ENCODE assay signal across 11 mouse cellular contexts in genomic region chr2:132943997-132944396, GRCm38 (mm10). TPM values are rescaled to one million over a fixed set of nuclear protein-coding genes. Genes with fewer than 3 reads are reported as not detected.
DNase-seq lines count a peak whose midpoint lies in the region; ATAC-seq and TF ChIP-seq lines count a peak whose summit lies in the region.
"Had no signal": no experiment of that assay in that cellular context is flagged by ENCODE, and none has a peak within 500 bp of the region (broad histone marks: within the 10 kb centered on the region; RNA-seq: fewer than 3 reads in every experiment).

No protein-coding gene starts in this region.

- H3K27ac ChIP-seq in kidney, adult 2 months (ENCODE audit: insufficient read depth, low read depth, low read length): peak overlapping the region; percentile 74
- peak overlapping the region; percentile 40 for H3K27ac ChIP-seq in intestine, embryonic 14.5 days (ENCODE audit: low read depth)
- H3K27ac ChIP-seq in stomach, embryonic 15.5 days: peak overlapping the region; percentile 35
- H3K27ac ChIP-seq: liver, embryonic 14.5 days had no signal

- 18% methylated on average over 13 of the region's 13 CpGs for WGBS in kidney, adult 2 months
- WGBS in intestine, embryonic 14.5 days: 22% methylated on average over 13 of the region's 13 CpGs
- WGBS in stomach, embryonic 15.5 days: 22% methylated on average over 13 of the region's 13 CpGs

- no peaks in the 10 kb centered on the region for H3K27me3 ChIP-seq in kidney, adult 2 months (replicated peaks; ENCODE audit: control insufficient read depth, insufficient read depth, low read length)
- peaks cover 43% of the 10 kb centered on the region for H3K27me3 ChIP-seq in intestine, embryonic 14.5 days (replicated peaks; ENCODE audit: control insufficient read depth, insufficient read depth, low read length)
- peaks cover 9% of the 10 kb centered on the region for H3K27me3 ChIP-seq in stomach, embryonic 15.5 days (replicated peaks)

- peak; percentile 47 for DNase-seq in kidney, adult 2 months
- no peak for DNase-seq in kidney, adult 8-10 months
- DNase-seq in intestine, embryonic 14.5 days (ENCODE audit: low spot score): peak; percentile 58
- DNase-seq in kidney, postnatal 36 days: peak; percentile 34 to 37
- no peak for DNase-seq in cerebellum, adult 9-11 months
- no peak for DNase-seq in urinary bladder, postnatal 10 days (ENCODE audit: low spot score)
- DNase-seq: cerebellum, postnatal 14 days; right cerebral cortex, postnatal 25 days had no signal

- no peak; the same call in 1 of the 2 replicates for ATAC-seq in intestine, embryonic 14.5 days (replicated peaks; ENCODE audit: low FRiP score, low TSS enrichment, low read depth)
- ATAC-seq in stomach, embryonic 15.5 days (ENCODE audit: insufficient read depth, low FRiP score, low read depth): no peak
- no peak for ATAC-seq in cerebellum, adult (ENCODE audit: insufficient number of reproducible peaks, low FRiP score, low TSS enrichment)

- no peaks in the 10 kb centered on the region for H3K36me3 ChIP-seq in kidney, adult 2 months (ENCODE audit: control insufficient read depth, insufficient read depth, low read length)
- no peaks in the 10 kb centered on the region for H3K36me3 ChIP-seq in intestine, embryonic 14.5 days (ENCODE audit: control insufficient read depth, insufficient read depth, low read length)
- H3K36me3 ChIP-seq in stomach, embryonic 15.5 days: no peaks in the 10 kb centered on the region

- peak overlapping the region; percentile 53 for H3K4me3 ChIP-seq in kidney, adult 2 months (ENCODE audit: insufficient read depth, low read depth, low read length)
- peak overlapping the region; percentile 39 for H3K4me3 ChIP-seq in intestine, embryonic 14.5 days (ENCODE audit: low read depth, low read length)
- H3K4me3 ChIP-seq in stomach, embryonic 15.5 days (replicated peaks): peak overlapping the region; percentile 30

- peak overlapping the region; percentile 45 for H3K9ac ChIP-seq in intestine, embryonic 14.5 days (ENCODE audit: low read length)
- no peak overlapping the region for H3K9ac ChIP-seq in stomach, embryonic 15.5 days
- H3K9ac ChIP-seq: liver, embryonic 14.5 days had no signal

- peak overlapping the region; percentile 49 for H3K4me2 ChIP-seq in intestine, embryonic 14.5 days (ENCODE audit: low read length)
- peak overlapping the region; percentile 42 for H3K4me2 ChIP-seq in stomach, embryonic 15.5 days

- H3K9me3 ChIP-seq in intestine, embryonic 14.5 days (ENCODE audit: control insufficient read depth, low read length): no peaks in the 10 kb centered on the region
- H3K9me3 ChIP-seq in stomach, embryonic 15.5 days: no peaks in the 10 kb centered on the region

- TF ChIP-seq CTCF in kidney, adult 2 months (conservative IDR thresholded peaks at IDR 0.05; ENCODE audit: insufficient read depth, insufficient read length, low read depth, low read length): no peak

- no peak for TF ChIP-seq POLR2A in kidney, adult 2 months (IDR thresholded peaks at IDR 0.05; ENCODE audit: low read depth, low read length)

- peaks cover 7% of the 10 kb centered on the region; the same call in 1 of the 2 replicates for H3K4me1 ChIP-seq in kidney, adult 2 months (ENCODE audit: control insufficient read depth, insufficient read depth, low read length)
- H3K4me1 ChIP-seq in intestine, embryonic 14.5 days (replicated peaks; ENCODE audit: control insufficient read depth, insufficient read depth, low read length): 0 out of 2 replicates have a peak, but pooled peaks cover 5% of the 10 kb centered on the region
- no peaks in the 10 kb centered on the region for H3K4me1 ChIP-seq in stomach, embryonic 15.5 days

RNA-seq across cellular contexts. Expression of gene Fermt1, which starts 1.7 kb away (rescaled TPM):
- 13.7 and 17.6 TPM in 2 replicates for polyA plus RNA-seq in kidney, adult 2 months (2012; rRNA removed)
- 54.9 and 57.6 TPM in 2 replicates for polyA plus RNA-seq in intestine, embryonic 14.5 days (2014; fragmentation: Nextera tagmentation; extraction: Ambion mirVana)
- 46.5 and 55.3 TPM in 2 replicates for polyA plus RNA-seq in stomach, embryonic 15.5 days (2015; fragmentation: Nextera tagmentation; extraction: Ambion mirVana)

Comparison
In these comparisons a context has a peak if more than half of its experiments do, and no peak if none do; other contexts are left out.
1. DNase-seq: peak in kidney, adult 2 months (single experiment), intestine, embryonic 14.5 days (single experiment) and kidney, postnatal 36 days (2 of 2); none in kidney, adult 8-10 months (0 of 2), cerebellum, adult 9-11 months (single experiment) and urinary bladder, postnatal 10 days (single experiment).
2. Peak in every context shown above with its lines, with median percentiles within 50 percentile points of each other: H3K27ac ChIP-seq and H3K4me3 ChIP-seq.